Mouse (Mus musculus): ENCODE measurements around the gene Dhx35. TPM values are rescaled to one million over a fixed set of nuclear protein-coding genes. Genes with fewer than 3 reads are reported as not detected.

The Dhx35 gene
- polyA plus RNA-seq (2012; rRNA removed) = 4.8 and 5.2 TPM in 2 replicates

GRCm38 (mm10) chr2:158794494-158795004 is at the start of gene Dhx35:
Gene Dhx35 (plus strand): TSS chr2:158794807.

DNA sequence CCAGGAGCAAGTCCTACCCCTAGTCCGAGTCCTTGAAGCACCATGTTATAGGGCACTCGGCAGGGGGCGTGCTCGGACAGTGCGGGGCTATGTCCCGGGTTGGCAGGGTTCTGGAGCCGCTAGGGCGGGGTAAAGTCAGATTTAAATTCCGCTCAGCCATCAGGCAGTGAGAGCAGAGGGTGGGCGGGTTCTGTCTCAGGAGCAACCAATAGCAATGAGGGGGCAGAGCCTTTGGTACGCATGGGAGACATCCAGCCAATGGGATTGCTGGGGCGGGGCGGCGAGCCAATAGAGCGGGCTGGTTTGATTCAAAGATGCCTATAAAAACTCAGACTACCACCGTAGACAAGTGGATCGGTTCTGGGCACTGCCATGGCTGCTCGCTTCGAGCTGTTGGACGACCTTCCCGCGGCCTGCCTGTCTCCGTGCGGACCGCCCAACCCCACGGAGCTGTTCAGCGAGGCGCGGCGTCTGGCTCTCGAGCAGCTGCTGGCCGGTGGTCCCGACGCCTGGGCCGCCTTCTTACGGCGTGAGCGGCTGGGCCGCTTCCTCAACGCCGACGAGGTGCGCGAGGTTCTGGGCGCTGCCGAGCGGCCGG is 26.8 kb upstream of the Dhx35 start, which contains the start of gene Fam83d:
TSS of gene Fam83d (plus strand) at position 352 of the 598 bp plus-strand sequence.

Other genes starting within 250 kb of the Dhx35 start
- gene Slc32a1, start 184.0 kb upstream of the Dhx35 start, polyA plus RNA-seq (2012; rRNA removed) = 0.02 TPM in 1 of 2 replicates, not detected in the other
- 3.3 and 3.7 TPM in 2 replicates for gene Actr5, start 169.9 kb upstream of the Dhx35 start, polyA plus RNA-seq (2012; rRNA removed)
- 0.25 and 0.32 TPM in 2 replicates for gene Ppp1r16b, start 129.4 kb upstream of the Dhx35 start, polyA plus RNA-seq (2012; rRNA removed)
- 10.6 and 12.2 TPM in 2 replicates for gene Fam83d, start 26.7 kb upstream of the Dhx35 start, polyA plus RNA-seq (2012; rRNA removed)

All from liver, embryonic 14 days (tissue).